Mouse (Mus musculus) limb, embryonic 10.5 days (tissue): ENCODE measurements at regions not wholly inside any gene's neighbourhood (a gene's known extent, or its start where the extent isn't known, plus 50 kb on each side); places are given as distances from the start of the nearest gene placed in this dataset.

Experiments used
- DNase-seq: peaks from one replicate; pipeline ENCODE4 v3.0.0-alpha.2; 2017; ENCODE audit warnings: low spot score
- H3K27ac ChIP-seq: fragments of 300-500 bp; sonication (generic); 2 replicates; pipeline ENCODE4 v1.5.1; 2016; ENCODE audit warnings: mild to moderate bottlenecking
- H3K27me3 ChIP-seq: fragments of 300-500 bp; sonication (generic); 2 replicates; pipeline ENCODE4 v1.6.1; 2016; ENCODE audit warnings: low read depth, mild to moderate bottlenecking; ENCODE audit not compliant: poor library complexity, severe bottlenecking
- H3K36me3 ChIP-seq: fragments of 300-500 bp; sonication (generic); 2 replicates; pipeline ENCODE4 v1.6.1; 2016; ENCODE audit warnings: mild to moderate bottlenecking, moderate library complexity
- H3K4me1 ChIP-seq: fragments of 300-500 bp; sonication (generic); 2 replicates; pipeline ENCODE4 v1.6.1; 2016
- H3K4me3 ChIP-seq: fragments of 300-500 bp; sonication (generic); 2 replicates; pipeline ENCODE4 v1.5.1; 2016; ENCODE audit warnings: mild to moderate bottlenecking, moderate library complexity
- H3K9me3 ChIP-seq: fragments of 300-500 bp; sonication (generic); replicated peaks from 2 replicates; pipeline ENCODE4 v1.6.1; 2016; ENCODE audit warnings: mild to moderate bottlenecking
- WGBS: fragments of 180-500 bp; shearing (Covaris S2); methylation state at CpG from one replicate; pipeline ENCODE4 v1.1.7; 2016; 5-methylcytosine and 5-hydroxymethylcytosine counted together

- Histone ChIP-seq H3K27me3 (no peaks in the 10 kb centered on the region), H3K27ac (no peak overlapping the region), H3K36me3 (no peaks in the 10 kb centered on the region), H3K4me1 (no peaks in the 10 kb centered on the region), H3K9me3 (no peaks in the 10 kb centered on the region), H3K4me3 (no peak overlapping the region)
- DNase-seq, result no peak
Observed at GRCm38 (mm10) chr1:119364901-119365300, 57.1 kb downstream of the Inhbb start.

GRCm38 (mm10) chr1:119358096-119358495, 64.0 kb downstream of the Inhbb start:
- no peaks in the 10 kb centered on the region for H3K27me3 ChIP-seq
- WGBS, result 82% methylated on average over 1 of the region's 1 CpGs
- no peaks in the 10 kb centered on the region for H3K36me3 ChIP-seq
- DNase-seq, result no peak
- no peak overlapping the region for H3K27ac ChIP-seq
- no peaks in the 10 kb centered on the region for H3K4me1 ChIP-seq
- no peaks in the 10 kb centered on the region for H3K9me3 ChIP-seq
- H3K4me3 ChIP-seq, result no peak overlapping the region

DNA sequence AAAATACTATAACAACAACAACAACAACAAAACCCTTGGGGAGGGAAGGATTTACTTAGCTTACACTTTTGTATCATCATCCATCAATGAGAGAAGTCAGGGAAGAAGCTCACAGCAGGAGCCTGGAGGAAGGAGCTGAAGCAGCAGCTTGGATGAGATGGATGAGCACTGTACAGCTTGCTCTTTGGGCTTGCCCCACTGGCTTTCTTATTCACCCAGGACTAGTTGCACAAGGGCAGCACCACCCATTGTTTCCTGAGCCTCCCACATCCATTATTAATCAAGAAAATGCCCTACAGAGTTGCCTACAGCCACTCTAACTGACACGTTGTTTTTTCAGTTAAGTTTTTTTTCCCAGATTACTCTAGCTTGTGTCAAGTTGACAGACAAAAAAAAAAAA, 65.1 kb downstream of the Inhbb start:
- Histone ChIP-seq H3K4me3 (no peak overlapping the region), H3K27me3 (no peaks in the 10 kb centered on the region), H3K36me3 (no peaks in the 10 kb centered on the region), H3K9me3 (no peaks in the 10 kb centered on the region), H3K27ac (no peak overlapping the region), H3K4me1 (no peaks in the 10 kb centered on the region)
- DNase-seq, result no peak
- 48% methylated on average over 1 of the region's 1 CpGs for WGBS

DNA sequence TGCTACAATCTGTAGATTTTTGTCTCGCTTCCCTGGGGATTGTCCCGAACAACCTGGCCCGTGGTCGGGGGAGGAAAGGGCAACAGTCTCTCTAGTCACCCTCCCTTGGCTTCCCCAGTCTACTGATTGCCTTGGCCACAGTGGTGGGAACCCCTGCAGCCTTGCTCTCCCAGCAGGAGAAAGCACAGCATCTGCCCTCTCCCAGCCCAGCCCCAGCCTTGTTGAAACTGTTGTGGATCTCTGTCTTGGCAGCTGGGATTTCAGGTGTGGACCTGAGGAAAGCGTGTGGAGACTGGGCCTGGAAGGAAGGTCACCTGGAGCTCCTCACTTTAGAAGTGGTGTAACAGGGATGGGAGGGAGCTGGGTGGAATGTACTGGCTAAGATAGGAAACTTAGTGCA, 66.6 kb downstream of the Inhbb start:
- 91% methylated on average over 5 of the region's 5 CpGs for WGBS

DNA sequence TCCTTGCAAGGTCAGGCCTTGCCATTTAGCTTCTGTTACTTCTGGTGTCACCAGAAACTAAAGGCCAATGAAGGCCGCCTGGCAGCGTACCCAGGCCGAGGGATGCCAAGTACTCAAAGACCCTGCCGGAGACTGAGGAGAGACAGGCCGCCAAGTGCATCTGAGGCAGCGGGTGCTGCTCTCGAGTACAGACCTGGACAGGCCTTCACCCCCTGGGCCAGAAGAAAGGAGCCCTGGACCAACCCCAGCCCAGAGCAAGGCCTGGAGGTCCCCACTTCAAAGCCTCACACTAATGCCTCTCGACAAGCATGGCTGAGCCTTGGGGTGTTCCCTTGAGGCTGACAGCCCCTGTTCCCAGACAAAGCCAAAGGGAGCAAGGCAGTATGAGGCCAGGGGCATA, 70.5 kb downstream of the Inhbb start:
- no peak for DNase-seq
- Histone ChIP-seq H3K4me1 (peaks cover 10% of the 10 kb centered on the region), H3K27me3 (no peaks in the 10 kb centered on the region), H3K27ac (no peak overlapping the region), H3K9me3 (no peaks in the 10 kb centered on the region), H3K36me3 (no peaks in the 10 kb centered on the region), H3K4me3 (no peak overlapping the region)
- WGBS, result 89% methylated on average over 8 of the region's 8 CpGs

More for the DNA sequence above, 66.6 kb downstream of the Inhbb start:
- H3K4me1 ChIP-seq, result no peaks in the 10 kb centered on the region
- no peak for DNase-seq
- no peak overlapping the region for H3K4me3 ChIP-seq
- no peaks in the 10 kb centered on the region for H3K9me3 ChIP-seq
- H3K27ac ChIP-seq, result no peak overlapping the region
- H3K36me3 ChIP-seq, result no peaks in the 10 kb centered on the region
- H3K27me3 ChIP-seq, result no peaks in the 10 kb centered on the region

GRCm38 (mm10) chr1:119350846-119351245, 71.2 kb downstream of the Inhbb start:
- H3K4me1 ChIP-seq, result peaks cover 10% of the 10 kb centered on the region
- H3K27me3 ChIP-seq, result no peaks in the 10 kb centered on the region
- 91% methylated on average over 4 of the region's 4 CpGs for WGBS
- H3K36me3 ChIP-seq, result no peaks in the 10 kb centered on the region
- DNase-seq, result no peak
- H3K4me3 ChIP-seq, result no peak overlapping the region
- no peaks in the 10 kb centered on the region for H3K9me3 ChIP-seq
- no peak overlapping the region for H3K27ac ChIP-seq

GRCm38 (mm10) chr1:119350296-119350695, 71.8 kb downstream of the Inhbb start:
- no peak overlapping the region for H3K27ac ChIP-seq
- no peak for DNase-seq
- no peak overlapping the region for H3K4me3 ChIP-seq
- H3K27me3 ChIP-seq, result no peaks in the 10 kb centered on the region
- no peaks in the 10 kb centered on the region for H3K9me3 ChIP-seq
- H3K36me3 ChIP-seq, result no peaks in the 10 kb centered on the region
- 92% methylated on average over 7 of the region's 7 CpGs for WGBS
- peaks cover 10% of the 10 kb centered on the region for H3K4me1 ChIP-seq

- Histone ChIP-seq H3K4me3 (no peak overlapping the region), H3K27me3 (no peaks in the 10 kb centered on the region), H3K4me1 (peaks cover 10% of the 10 kb centered on the region), H3K27ac (peak overlapping the region; percentile 68; the same call in 1 of the 2 replicates), H3K9me3 (no peaks in the 10 kb centered on the region), H3K36me3 (no peaks in the 10 kb centered on the region)
- 29% methylated on average over 18 of the region's 18 CpGs for WGBS
- peak; percentile 43 for DNase-seq
Observed at GRCm38 (mm10) chr1:119348456-119349208, 73.4 kb downstream of the Inhbb start.

DNA sequence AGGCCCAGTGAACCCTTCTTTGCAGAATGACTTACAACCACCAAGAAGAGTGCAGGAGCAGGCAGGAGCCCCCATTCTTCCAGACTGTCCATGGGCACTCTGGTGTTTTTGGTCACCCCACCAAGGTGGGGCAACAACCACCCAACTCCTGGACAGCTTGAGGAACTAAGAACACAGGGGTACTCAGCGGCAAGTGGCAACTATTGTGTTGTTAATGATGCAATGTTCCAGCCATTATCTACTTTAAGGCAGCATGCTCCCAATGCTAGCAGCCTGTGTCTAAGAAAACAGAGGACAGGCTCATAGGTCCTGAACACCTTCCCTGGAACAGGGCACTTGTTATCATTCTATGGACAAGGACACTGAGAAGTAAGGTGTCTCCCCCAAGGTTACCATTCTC, 74.3 kb downstream of the Inhbb start:
- Histone ChIP-seq H3K9me3 (no peaks in the 10 kb centered on the region), H3K4me3 (no peak overlapping the region), H3K27me3 (no peaks in the 10 kb centered on the region), H3K36me3 (no peaks in the 10 kb centered on the region), H3K4me1 (peaks cover 10% of the 10 kb centered on the region), H3K27ac (no peak overlapping the region)
- 86% methylated on average over 1 of the region's 1 CpGs for WGBS
- no peak for DNase-seq

DNA sequence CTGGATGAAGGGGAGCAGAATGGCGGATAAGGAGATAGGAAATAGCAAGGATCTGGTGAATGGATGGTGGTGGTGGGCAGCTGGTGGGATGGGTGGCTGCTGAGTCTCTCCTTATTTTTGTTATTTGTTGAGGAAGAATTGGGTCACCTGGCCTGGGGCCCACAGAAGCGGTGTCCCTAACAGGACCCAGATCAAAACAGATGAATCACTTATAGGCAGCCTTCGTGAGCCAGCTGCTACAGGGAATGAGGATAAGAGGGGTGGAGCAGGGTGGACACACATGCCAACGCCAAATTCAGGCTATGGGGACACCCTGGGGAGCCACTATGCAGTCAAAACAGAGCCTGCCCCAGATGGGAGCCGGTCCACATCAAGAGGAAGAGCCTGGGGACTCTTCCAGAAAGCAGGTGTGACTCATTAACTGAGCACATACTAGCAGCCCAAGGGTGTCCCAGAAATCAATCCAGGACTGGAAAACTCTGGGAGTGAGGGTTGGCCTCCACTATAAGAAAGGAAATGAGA, 75.4 kb downstream of the Inhbb start:
- H3K4me3 ChIP-seq, result no peak overlapping the region
- 79% methylated on average over 5 of the region's 5 CpGs for WGBS

DNA sequence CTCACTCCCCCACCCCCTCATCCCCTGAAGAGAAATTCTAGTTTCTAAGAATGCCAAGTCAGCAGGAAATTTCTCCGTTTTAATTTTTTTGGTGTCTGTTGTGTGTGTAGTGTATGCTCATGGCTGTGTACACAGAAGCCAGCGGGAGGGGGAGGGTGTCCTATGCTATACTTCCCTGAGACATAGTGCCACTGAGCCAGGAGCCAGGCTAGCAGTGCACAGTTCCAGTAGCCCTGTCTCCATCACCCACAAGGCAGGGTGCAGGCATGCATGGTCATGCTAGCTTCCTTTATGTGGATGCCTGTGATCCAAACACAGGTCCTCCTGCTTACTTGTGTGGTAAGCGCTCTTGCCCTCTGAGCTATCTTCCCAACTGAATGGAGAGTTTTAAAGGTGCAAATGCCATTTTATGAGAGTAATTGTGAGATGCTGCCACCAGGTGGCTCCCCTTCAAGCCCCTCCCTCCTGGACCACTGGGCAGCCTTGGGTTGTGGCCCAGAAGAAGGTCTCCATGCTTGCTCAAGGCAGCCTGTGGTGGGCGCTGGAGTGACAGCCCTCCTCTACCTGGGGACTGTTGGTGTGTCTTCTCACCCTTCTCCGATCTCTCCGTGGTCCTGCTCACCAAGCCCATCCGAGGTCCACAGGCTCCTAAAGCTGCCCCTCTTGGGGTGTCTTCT, 76.8 kb downstream of the Inhbb start:
- DNase-seq, result no peak
- peaks cover 10% of the 10 kb centered on the region for H3K4me1 ChIP-seq
- WGBS, result 63% methylated on average over 7 of the region's 7 CpGs

More for the DNA sequence above, 75.4 kb downstream of the Inhbb start:
- Histone ChIP-seq H3K27me3 (no peaks in the 10 kb centered on the region), H3K9me3 (no peaks in the 10 kb centered on the region), H3K4me1 (peaks cover 10% of the 10 kb centered on the region), H3K36me3 (no peaks in the 10 kb centered on the region), H3K27ac (no peak overlapping the region)
- no peak for DNase-seq

GRCm38 (mm10) chr1:119344046-119344445, 78.0 kb downstream of the Inhbb start:
- Histone ChIP-seq H3K27me3 (no peaks in the 10 kb centered on the region), H3K4me1 (peaks cover 10% of the 10 kb centered on the region)
- WGBS, result 72% methylated on average over 4 of the region's 4 CpGs

More for the DNA sequence above, 76.8 kb downstream of the Inhbb start:
- H3K27ac ChIP-seq, result no peak overlapping the region
- H3K36me3 ChIP-seq, result no peaks in the 10 kb centered on the region
- no peaks in the 10 kb centered on the region for H3K27me3 ChIP-seq
- H3K9me3 ChIP-seq, result no peaks in the 10 kb centered on the region
- H3K4me3 ChIP-seq, result no peak overlapping the region

GRCm38 (mm10) chr1:119335171-119335570, 86.9 kb downstream of the Inhbb start:
- 40% methylated on average over 13 of the region's 13 CpGs for WGBS
- no peak for DNase-seq
- H3K4me3 ChIP-seq, result no peak overlapping the region
- no peaks in the 10 kb centered on the region for H3K4me1 ChIP-seq
- H3K27me3 ChIP-seq, result peaks cover under 1% of the 10 kb centered on the region; the same call in 1 of the 2 replicates
- H3K9me3 ChIP-seq, result no peaks in the 10 kb centered on the region
- H3K27ac ChIP-seq, result no peak overlapping the region
- no peaks in the 10 kb centered on the region for H3K36me3 ChIP-seq

More at GRCm38 (mm10) chr1:119344046-119344445, 78.0 kb downstream of the Inhbb start:
- no peaks in the 10 kb centered on the region for H3K36me3 ChIP-seq
- no peak for DNase-seq
- H3K4me3 ChIP-seq, result no peak overlapping the region
- no peak overlapping the region for H3K27ac ChIP-seq
- no peaks in the 10 kb centered on the region for H3K9me3 ChIP-seq
